Mouse (Mus musculus): Measurements from ENCODE around the gene Rtn4rl2. TPM values are rescaled to one million over a fixed set of nuclear protein-coding genes. Genes with fewer than 3 reads are reported as not detected.

Rtn4rl2 gene
- polyA plus RNA-seq, 1 experiment from 2014 or later, result 3.8 TPM

DNA sequence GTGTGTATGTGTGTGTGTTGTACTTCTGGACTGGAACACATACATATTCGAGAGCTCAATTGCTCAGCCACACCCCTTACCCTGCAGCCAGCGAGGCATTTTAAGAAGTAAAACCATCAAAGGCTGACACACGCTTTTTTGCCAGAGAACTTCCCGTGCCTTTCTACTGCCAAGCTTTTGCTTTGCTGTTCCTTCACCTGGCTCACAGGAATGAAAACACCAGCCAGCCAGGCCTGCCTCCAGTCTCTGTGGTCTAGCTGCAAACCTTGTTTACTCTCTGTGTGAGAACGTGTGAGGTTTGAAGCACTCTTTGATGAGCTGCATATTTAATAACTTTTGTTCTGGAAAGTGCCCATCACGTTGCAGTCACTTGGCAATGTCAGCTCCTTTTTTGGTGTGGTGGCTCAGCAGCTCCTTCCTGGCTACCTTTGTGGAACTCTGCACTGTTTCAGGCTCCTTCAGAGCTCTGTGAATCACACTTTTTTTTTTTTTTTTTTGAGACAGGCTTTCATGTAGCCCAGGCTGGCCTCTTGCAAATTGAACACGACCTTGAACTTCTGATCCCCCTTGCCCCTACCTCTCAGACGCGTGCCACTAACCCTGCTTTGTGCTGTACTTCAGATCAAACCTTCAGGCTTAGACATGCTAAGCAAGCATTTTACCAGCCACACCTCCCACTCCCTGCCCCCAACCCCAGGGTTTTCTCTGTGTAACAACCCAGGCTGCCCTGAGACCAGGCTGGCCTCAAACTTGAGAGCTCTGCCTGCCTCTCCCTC lies 48.5 kb downstream of the Rtn4rl2 start:
- Histone ChIP-seq H3K36me3 (no peaks in the 10 kb centered on the region), H3K27me3 (ENCODE audit: insufficient read depth, poor library complexity, severe bottlenecking) (peaks cover 29% of the 10 kb centered on the region), H3K27ac (no peak overlapping the region), H3K4me3 (peak overlapping the region; percentile 78), H3K9me3 (no peaks in the 10 kb centered on the region), H3K4me1 (replicated peaks) (peaks cover 42% of the 10 kb centered on the region)
- peak; percentile 7 for DNase-seq (ENCODE audit: low spot score)
- 33% methylated on average over 9 of the region's 9 CpGs for WGBS

DNA sequence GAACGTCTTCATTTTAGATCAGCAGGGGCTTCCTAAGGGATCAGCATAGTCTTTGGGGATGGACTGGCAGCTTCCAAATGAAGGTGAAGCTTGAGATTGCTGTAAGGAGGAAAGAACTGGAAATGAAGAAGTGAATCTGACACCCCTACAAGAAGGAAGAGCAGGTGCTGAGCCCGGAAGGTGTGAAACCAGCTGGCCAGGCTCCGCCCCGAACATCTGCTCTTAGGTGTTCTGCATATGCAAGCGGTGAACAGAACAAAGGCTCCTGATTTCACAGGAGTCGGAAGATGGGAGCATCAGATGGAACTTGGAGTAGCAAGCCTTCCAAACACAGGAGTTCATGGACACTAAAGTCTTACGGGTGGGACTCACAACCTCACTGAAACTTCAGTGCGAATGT lies 49.4 kb downstream of the Rtn4rl2 start:
- H3K4me3 ChIP-seq, result no peak overlapping the region
- no peaks in the 10 kb centered on the region for H3K9me3 ChIP-seq
- 65% methylated on average over 8 of the region's 8 CpGs for WGBS
- H3K36me3 ChIP-seq, result no peaks in the 10 kb centered on the region
- H3K27me3 ChIP-seq (ENCODE audit: insufficient read depth, poor library complexity, severe bottlenecking), result peaks cover 29% of the 10 kb centered on the region
- DNase-seq (ENCODE audit: low spot score), result no peak
- H3K27ac ChIP-seq, result no peak overlapping the region
- peaks cover 40% of the 10 kb centered on the region for H3K4me1 ChIP-seq (replicated peaks)

DNA sequence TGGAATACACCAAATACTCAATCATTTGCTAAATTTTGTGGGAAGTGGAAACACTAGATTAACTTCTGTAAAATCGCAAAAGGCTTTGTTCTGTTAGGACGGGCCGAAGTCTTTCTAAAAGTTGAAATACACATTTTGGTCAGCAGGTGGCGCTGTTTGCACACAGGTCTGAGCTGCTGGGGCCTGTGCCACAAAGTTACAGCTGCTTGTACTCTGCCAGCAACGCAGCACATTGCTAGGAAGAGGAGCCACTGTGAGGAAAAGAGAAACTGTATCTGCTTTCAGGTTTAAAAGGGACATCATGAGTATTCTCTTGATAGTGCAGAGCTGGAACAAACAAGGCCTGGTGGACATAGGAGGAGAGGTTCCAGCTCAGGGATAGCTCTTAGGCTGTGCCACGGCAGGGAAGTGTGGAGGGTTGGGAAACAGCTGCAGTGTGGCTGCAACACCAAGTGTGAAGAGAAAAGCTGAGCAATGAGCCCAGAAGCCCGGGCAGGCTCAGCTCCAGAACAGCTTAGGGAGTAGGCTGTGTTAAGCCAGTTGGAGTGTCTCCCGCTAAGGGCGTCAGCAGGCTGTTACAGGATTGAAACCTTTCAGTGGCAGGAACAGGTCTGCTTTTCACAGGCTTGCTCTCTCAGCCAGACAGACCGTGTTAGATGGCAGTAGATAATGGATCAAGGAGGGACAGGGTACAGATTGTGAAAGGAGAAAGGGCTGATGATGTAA lies 54.7 kb downstream of the Rtn4rl2 start:
- Histone ChIP-seq H3K27me3 (ENCODE audit: insufficient read depth, poor library complexity, severe bottlenecking) (peaks cover 1% of the 10 kb centered on the region; the same call in 1 of the 2 replicates), H3K4me3 (no peak overlapping the region), H3K9me3 (no peaks in the 10 kb centered on the region), H3K36me3 (peaks cover 31% of the 10 kb centered on the region), H3K4me1 (replicated peaks) (peaks cover 12% of the 10 kb centered on the region), H3K27ac (0 out of 2 replicates have a peak overlapping the region, but pooled peaks have one; percentile 6)
- WGBS, result 39% methylated on average over 10 of the region's 10 CpGs
- DNase-seq (ENCODE audit: low spot score), result peak; percentile 80

DNA sequence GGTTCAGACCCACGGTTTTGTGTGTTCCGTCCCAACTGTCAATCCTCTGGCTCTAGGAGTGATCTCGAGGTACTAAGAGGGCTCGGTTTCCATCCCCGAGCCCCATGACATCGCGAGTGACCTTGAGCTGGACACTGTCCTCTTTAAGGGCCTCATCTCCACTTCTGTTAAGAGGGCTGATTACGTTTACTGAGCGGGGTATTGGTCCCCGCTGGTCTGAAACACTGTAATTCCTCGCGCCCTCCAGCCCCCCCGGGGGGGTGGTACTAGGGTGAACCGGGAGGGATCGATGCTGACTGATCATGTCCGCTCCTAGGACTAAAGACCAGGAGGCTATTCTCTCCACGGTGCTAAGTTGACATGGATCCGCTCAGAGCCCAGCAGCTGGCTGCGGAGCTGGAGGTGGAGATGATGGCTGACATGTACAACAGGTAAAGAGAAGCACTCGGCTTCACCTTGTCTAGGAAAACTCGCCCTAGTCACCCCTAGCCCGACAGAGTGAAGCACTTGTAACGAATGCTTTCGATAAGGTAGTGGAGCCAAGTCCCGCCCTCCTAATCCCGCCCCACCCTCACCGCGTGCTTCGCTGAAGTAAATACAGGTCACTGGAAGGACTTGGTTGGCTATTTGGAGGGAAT lies 59.1 kb downstream of the Rtn4rl2 start:
- H3K27me3 ChIP-seq (ENCODE audit: insufficient read depth, poor library complexity, severe bottlenecking), result no peaks in the 10 kb centered on the region
- H3K4me1 ChIP-seq (replicated peaks), result peaks cover 14% of the 10 kb centered on the region
- H3K36me3 ChIP-seq, result peaks cover 31% of the 10 kb centered on the region
- H3K9me3 ChIP-seq, result no peaks in the 10 kb centered on the region
- peak overlapping the region; percentile 83 for H3K27ac ChIP-seq
- H3K4me3 ChIP-seq, result peak overlapping the region; percentile 93
- WGBS, result 1% methylated on average over 29 of the region's 29 CpGs
- DNase-seq (ENCODE audit: low spot score), result peak; percentile 12

DNA sequence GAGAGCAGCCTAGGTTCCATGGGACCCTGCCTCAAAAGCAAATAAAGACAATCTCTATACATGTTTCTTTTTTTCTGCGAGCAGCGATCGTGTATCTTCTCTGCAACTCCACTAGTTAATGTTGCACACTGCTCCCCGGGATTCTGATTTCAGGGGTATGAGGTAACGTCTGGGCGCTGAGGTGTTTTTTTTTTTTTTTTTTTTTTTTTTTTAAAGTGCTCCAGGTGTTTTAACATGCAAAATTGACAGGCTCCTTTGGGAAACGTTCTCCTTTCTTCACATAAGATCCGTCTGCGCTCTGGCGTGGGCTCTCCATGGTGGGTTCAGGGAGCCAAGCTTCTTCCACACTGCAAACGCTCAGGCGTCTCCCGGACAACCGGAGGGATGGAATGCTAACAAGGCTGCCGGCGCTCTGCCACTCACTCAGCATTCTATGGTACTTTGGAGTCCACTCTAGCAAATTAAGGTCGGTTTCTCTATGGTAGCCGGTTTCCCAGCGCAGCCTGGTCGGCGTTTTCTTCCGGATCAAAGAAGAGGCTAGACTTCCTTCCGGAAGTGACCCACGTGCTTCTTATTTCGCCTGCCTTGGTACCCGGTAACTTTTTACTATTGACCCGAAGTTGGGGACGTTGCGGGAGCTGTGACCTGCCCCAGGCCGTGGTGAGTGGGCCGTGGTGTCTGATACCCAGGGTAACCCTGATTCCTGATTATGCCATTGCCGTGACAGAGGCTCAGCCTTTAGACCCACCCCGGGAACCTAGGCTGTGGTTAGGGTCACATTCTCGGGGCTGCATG lies 59.8 kb downstream of the Rtn4rl2 start, which contains the start of gene Timm10:
TSS of gene Timm10 (plus strand) at position 510 of the 795 bp plus-strand sequence.
- Histone ChIP-seq H3K27ac (peak within 1 kb of the TSS; percentile 83), H3K4me3 (peak within 1 kb of the TSS; percentile 93), H3K27me3 (ENCODE audit: insufficient read depth, poor library complexity, severe bottlenecking) (no peaks in the 10 kb centered on the region), H3K4me1 (replicated peaks) (peaks cover 14% of the 10 kb centered on the region), H3K36me3 (peaks cover 31% of the 10 kb centered on the region), H3K9me3 (no peaks in the 10 kb centered on the region)
- DNase-seq (ENCODE audit: low spot score), result peak; percentile 92
- WGBS, result under 1% methylated on average over 34 of the region's 34 CpGs

DNA sequence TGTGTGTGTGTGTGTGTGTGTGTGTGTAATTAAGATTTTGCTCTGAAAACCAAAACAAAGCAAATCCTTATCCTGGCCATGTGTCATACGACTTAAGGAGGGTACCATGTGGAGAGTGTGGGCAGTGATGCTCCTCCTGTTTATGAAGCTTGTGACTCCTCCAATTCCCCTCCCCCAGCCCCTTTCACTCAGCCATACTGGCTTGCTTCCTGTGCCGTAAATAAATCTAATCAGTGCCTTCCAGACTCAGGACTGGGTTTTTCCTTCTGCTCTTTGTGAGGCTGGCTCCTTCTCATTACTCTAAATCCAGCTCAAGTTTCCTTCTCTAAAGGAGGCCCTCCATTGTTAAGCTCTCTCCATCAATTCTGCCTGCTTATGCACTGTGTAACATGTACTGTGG lies 63.3 kb downstream of the Rtn4rl2 start:
- Histone ChIP-seq H3K27ac (no peak overlapping the region), H3K36me3 (peaks cover under 1% of the 10 kb centered on the region; the same call in 1 of the 2 replicates), H3K9me3 (no peaks in the 10 kb centered on the region), H3K27me3 (ENCODE audit: insufficient read depth, poor library complexity, severe bottlenecking) (0 out of 2 replicates have a peak, but pooled peaks cover 6% of the 10 kb centered on the region), H3K4me3 (no peak overlapping the region), H3K4me1 (replicated peaks) (peaks cover 13% of the 10 kb centered on the region)
- no peak for DNase-seq (ENCODE audit: low spot score)
- WGBS, result 56% methylated on average over 2 of the region's 2 CpGs

DNA sequence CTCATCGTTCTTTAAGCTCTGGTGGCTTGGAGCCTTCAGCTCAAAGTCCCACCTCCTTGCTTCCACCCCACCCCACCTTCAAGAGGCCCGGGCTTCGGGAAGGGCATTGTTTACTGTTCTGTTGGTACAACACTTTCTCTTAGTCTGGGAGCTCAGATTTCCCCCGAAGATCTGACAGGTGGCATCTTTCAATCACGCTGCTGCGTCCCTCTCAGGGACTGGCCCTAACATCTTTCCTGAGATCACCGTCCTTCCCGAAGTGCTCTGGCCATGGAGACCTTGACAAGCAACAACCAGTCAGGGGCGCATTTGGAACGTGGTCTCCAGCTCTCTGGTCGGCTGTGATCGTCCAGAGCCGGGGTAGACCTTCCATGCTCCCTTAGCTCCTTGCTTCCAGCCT lies 64.0 kb downstream of the Rtn4rl2 start, which contains the start of gene Smtnl1:
TSS of gene Smtnl1 (minus strand) at position 101 of the 400 bp plus-strand sequence.
- 63% methylated on average over 13 of the region's 13 CpGs for WGBS
- peaks cover 6% of the 10 kb centered on the region for H3K4me1 ChIP-seq (replicated peaks)
- H3K4me3 ChIP-seq, result no peak within 1 kb of the TSS
- no peaks in the 10 kb centered on the region for H3K9me3 ChIP-seq
- no peaks in the 10 kb centered on the region for H3K36me3 ChIP-seq
- H3K27me3 ChIP-seq (ENCODE audit: insufficient read depth, poor library complexity, severe bottlenecking), result 0 out of 2 replicates have a peak, but pooled peaks cover 6% of the 10 kb centered on the region
- H3K27ac ChIP-seq, result no peak within 1 kb of the TSS
- DNase-seq (ENCODE audit: low spot score), result no peak

Other genes starting within 250 kb of the Rtn4rl2 start
- gene Ctnnd1, start 235.9 kb downstream of the Rtn4rl2 start, polyA plus RNA-seq (2016; fragmentation: Nextera tagmentation; extraction: Ambion mirVana), result 33.2 and 39.7 TPM in 2 replicates
- gene Btbd18, start 227.6 kb downstream of the Rtn4rl2 start, polyA plus RNA-seq (2016; fragmentation: Nextera tagmentation; extraction: Ambion mirVana), result 0.25 and 0.31 TPM in 2 replicates
- 515 and 539 TPM in 2 replicates for gene Selenoh, start 215.9 kb downstream of the Rtn4rl2 start, polyA plus RNA-seq (2016; fragmentation: Nextera tagmentation; extraction: Ambion mirVana)
- gene Gm28635, start 208.7 kb downstream of the Rtn4rl2 start, polyA plus RNA-seq (2016; fragmentation: Nextera tagmentation; extraction: Ambion mirVana), result not detected in 2 replicates
- 47.1 and 47.6 TPM in 2 replicates for gene Med19, start 208.3 kb downstream of the Rtn4rl2 start, polyA plus RNA-seq (2016; fragmentation: Nextera tagmentation; extraction: Ambion mirVana)
- gene Tmx2, start 207.6 kb downstream of the Rtn4rl2 start, polyA plus RNA-seq (2016; fragmentation: Nextera tagmentation; extraction: Ambion mirVana), result 151 and 167 TPM in 2 replicates
- gene Zdhhc5, start 171.5 kb downstream of the Rtn4rl2 start, polyA plus RNA-seq (2016; fragmentation: Nextera tagmentation; extraction: Ambion mirVana), result 25.4 and 26.7 TPM in 2 replicates
- 49.6 and 53.6 TPM in 2 replicates for gene Clp1, start 159.4 kb downstream of the Rtn4rl2 start, polyA plus RNA-seq (2016; fragmentation: Nextera tagmentation; extraction: Ambion mirVana)
- 10.0 and 14.6 TPM in 2 replicates for gene Ypel4, start 152.7 kb downstream of the Rtn4rl2 start, polyA plus RNA-seq (2016; fragmentation: Nextera tagmentation; extraction: Ambion mirVana)
- 9.5 and 10.4 TPM in 2 replicates for gene Gm19426, start 143.1 kb downstream of the Rtn4rl2 start, polyA plus RNA-seq (2016; fragmentation: Nextera tagmentation; extraction: Ambion mirVana)
- gene Serping1, start 111.3 kb downstream of the Rtn4rl2 start, polyA plus RNA-seq (2016; fragmentation: Nextera tagmentation; extraction: Ambion mirVana), result 29.4 and 43.1 TPM in 2 replicates
- 37.2 and 41.6 TPM in 2 replicates for gene Ube2l6, start 87.9 kb downstream of the Rtn4rl2 start, polyA plus RNA-seq (2016; fragmentation: Nextera tagmentation; extraction: Ambion mirVana)
- gene Smtnl1, start 64.1 kb downstream of the Rtn4rl2 start, polyA plus RNA-seq (2016; fragmentation: Nextera tagmentation; extraction: Ambion mirVana), result 0.09 and 0.14 TPM in 2 replicates
- gene Timm10, start 59.7 kb downstream of the Rtn4rl2 start, polyA plus RNA-seq (2016; fragmentation: Nextera tagmentation; extraction: Ambion mirVana), result 56.3 and 58.9 TPM in 2 replicates
- 23.1 and 28.6 TPM in 2 replicates for gene Slc43a1, start 47.9 kb downstream of the Rtn4rl2 start, polyA plus RNA-seq (2016; fragmentation: Nextera tagmentation; extraction: Ambion mirVana)
- gene Slc43a3, start 49.9 kb upstream of the Rtn4rl2 start, polyA plus RNA-seq (2016; fragmentation: Nextera tagmentation; extraction: Ambion mirVana), result 21.5 and 26.6 TPM in 2 replicates
- gene Prg2, start 93.8 kb upstream of the Rtn4rl2 start, polyA plus RNA-seq (2016; fragmentation: Nextera tagmentation; extraction: Ambion mirVana), result not detected in 2 replicates
- not detected in 2 replicates for gene Prg3, start 101.5 kb upstream of the Rtn4rl2 start, polyA plus RNA-seq (2016; fragmentation: Nextera tagmentation; extraction: Ambion mirVana)
- gene Ssrp1, start 150.5 kb upstream of the Rtn4rl2 start, polyA plus RNA-seq (2016; fragmentation: Nextera tagmentation; extraction: Ambion mirVana), result 310 and 387 TPM in 2 replicates
- 18.0 and 20.5 TPM in 2 replicates for gene P2rx3, start 150.8 kb upstream of the Rtn4rl2 start, polyA plus RNA-seq (2016; fragmentation: Nextera tagmentation; extraction: Ambion mirVana)
- 29.3 and 31.2 TPM in 2 replicates for gene Tnks1bp1, start 161.3 kb upstream of the Rtn4rl2 start, polyA plus RNA-seq (2016; fragmentation: Nextera tagmentation; extraction: Ambion mirVana)
- 38.9 and 41.7 TPM in 2 replicates for gene Aplnr, start 249.5 kb upstream of the Rtn4rl2 start, polyA plus RNA-seq (2016; fragmentation: Nextera tagmentation; extraction: Ambion mirVana)